Mouse (Mus musculus) embryonic facial prominence, embryonic 10.5 days (tissue): ENCODE results near the gene Tm2d1. TPM values are rescaled to one million over a fixed set of nuclear protein-coding genes. Genes with fewer than 3 reads are reported as not detected.
"Not testable (repeated sequence)": the region's sequence is repeated elsewhere in the genome, so short reads cannot be mapped to it uniquely, and the experiment has no call there.

Experiments
- DNase-seq: peaks from one replicate; pipeline ENCODE4 v3.0.0-alpha.2; 2017; ENCODE audit warnings: low spot score
- H3K27ac ChIP-seq: fragments of 300-500 bp; sonication (generic); replicated peaks from 2 replicates; pipeline ENCODE4 v1.5.1; 2016; ENCODE audit warnings: mild to moderate bottlenecking
- H3K27me3 ChIP-seq: fragments of 300-500 bp; sonication (generic); replicated peaks from 2 replicates; pipeline ENCODE4 v1.6.1; 2016; ENCODE audit warnings: low read depth, mild to moderate bottlenecking; ENCODE audit not compliant: poor library complexity, severe bottlenecking
- H3K36me3 ChIP-seq: fragments of 300-500 bp; sonication (generic); replicated peaks from 2 replicates; pipeline ENCODE4 v1.6.1; 2016; ENCODE audit warnings: mild to moderate bottlenecking, moderate library complexity
- H3K4me1 ChIP-seq: fragments of 300-500 bp; sonication (generic); 2 replicates; pipeline ENCODE4 v1.6.1; 2016
- H3K4me3 ChIP-seq: fragments of 300-500 bp; sonication (generic); 2 replicates; pipeline ENCODE4 v1.5.1; 2016; ENCODE audit warnings: mild to moderate bottlenecking, moderate library complexity
- H3K9me3 ChIP-seq: fragments of 300-500 bp; sonication (generic); 2 replicates; pipeline ENCODE4 v1.6.1; 2016; ENCODE audit warnings: mild to moderate bottlenecking
- WGBS: fragments of 180-500 bp; shearing (Covaris S2); methylation state at CpG from one replicate; pipeline ENCODE4 v1.1.7; 2016; 5-methylcytosine and 5-hydroxymethylcytosine counted together
- polyA plus RNA-seq: library from polyadenylated mRNA; unstranded; fragments of >200 nt; fragmentation: Nextera tagmentation; extraction: Ambion mirVana; gene quantifications from 2 replicates; pipeline ENCODE4 v1.2.1, GENCODE M21; 2016

Gene Tm2d1
- 70.4 and 73.0 TPM in 2 replicates for polyA plus RNA-seq

DNA sequence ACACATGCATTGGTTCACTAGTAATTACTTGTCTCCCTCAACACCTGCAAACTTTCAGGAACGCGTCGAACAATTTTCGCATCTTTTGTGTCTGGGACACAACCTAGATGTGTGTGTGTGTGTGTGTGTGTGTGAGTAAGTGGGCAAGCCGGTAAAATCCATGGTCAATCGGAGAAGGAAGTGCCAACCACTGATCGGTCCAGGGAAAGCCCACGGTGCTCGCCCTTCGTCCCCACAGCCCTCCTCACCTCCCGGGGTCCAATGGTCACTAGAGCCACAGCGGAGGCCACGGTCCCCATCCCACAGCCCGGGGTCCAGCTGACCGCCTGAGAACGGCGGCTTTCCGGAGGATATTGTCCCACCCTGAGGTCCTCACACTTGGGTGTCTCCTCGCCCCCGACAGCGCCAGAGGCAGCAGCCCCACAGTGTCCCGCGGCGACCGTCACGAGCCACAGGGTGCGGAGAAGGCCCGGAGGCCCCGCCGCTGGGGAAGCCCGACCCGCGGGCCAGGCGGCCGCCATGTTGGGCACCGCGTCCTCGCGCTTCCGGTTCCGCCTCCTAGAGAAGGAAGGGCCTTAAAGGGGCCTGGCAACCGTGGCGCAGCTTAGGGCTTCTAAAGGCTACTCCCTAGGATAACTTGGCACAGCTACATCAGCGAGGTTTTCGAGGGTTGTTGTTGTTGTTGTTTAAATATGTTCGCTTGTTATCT, at the start of gene Tm2d1:
Gene Tm2d1, minus strand, starts transcription at position 591 of the 709 bp plus-strand sequence.
- peak; percentile 89 for DNase-seq
- peak within 1 kb of the TSS; percentile 98 for H3K27ac ChIP-seq
- H3K27me3 ChIP-seq: 0 out of 2 replicates have a peak, but pooled peaks cover 4% of the 10 kb centered on the region
- peaks cover 16% of the 10 kb centered on the region for H3K36me3 ChIP-seq
- peak within 1 kb of the TSS; percentile 95 for H3K4me3 ChIP-seq
- H3K4me1 ChIP-seq: peaks cover 10% of the 10 kb centered on the region
- no peaks in the 10 kb centered on the region for H3K9me3 ChIP-seq
- WGBS: under 1% methylated on average over 46 of the region's 46 CpGs

- H3K27me3 ChIP-seq: no peaks in the 10 kb centered on the region
- no peak overlapping the region for H3K27ac ChIP-seq
- no peaks in the 10 kb centered on the region for H3K4me1 ChIP-seq
- no peaks in the 10 kb centered on the region for H3K9me3 ChIP-seq
- H3K4me3 ChIP-seq: no peak overlapping the region
- H3K36me3 ChIP-seq: peaks cover 18% of the 10 kb centered on the region; the same call in 1 of the 2 replicates
- no peak for DNase-seq
- WGBS: 91% methylated on average over 8 of the region's 8 CpGs
These were observed 45.3 kb upstream of the Tm2d1 start for GRCm38 (mm10) chr4:98428371-98428770.

- DNase-seq, H3K27ac ChIP-seq, H3K27me3 ChIP-seq, H3K9me3 ChIP-seq, H3K4me3 ChIP-seq, H3K4me1 ChIP-seq: not testable (repeated sequence)
- 95% methylated on average over 8 of the region's 8 CpGs for WGBS
- H3K36me3 ChIP-seq: peaks cover 23% of the 10 kb centered on the region
These were observed 32.0 kb upstream of the Tm2d1 start for GRCm38 (mm10) chr4:98415150-98415549.

GRCm38 (mm10) chr4:98408455-98408854, 25.3 kb upstream of the Tm2d1 start:
- no peaks in the 10 kb centered on the region for H3K4me1 ChIP-seq
- no peaks in the 10 kb centered on the region for H3K27me3 ChIP-seq
- H3K36me3 ChIP-seq: peaks cover 14% of the 10 kb centered on the region
- H3K4me3 ChIP-seq: no peak overlapping the region
- DNase-seq: no peak
- no peaks in the 10 kb centered on the region for H3K9me3 ChIP-seq
- WGBS: 93% methylated on average over 4 of the region's 4 CpGs
- H3K27ac ChIP-seq: no peak overlapping the region

- 88% methylated on average over 6 of the region's 6 CpGs for WGBS
- Histone ChIP-seq H3K27me3 (no peaks in the 10 kb centered on the region), H3K4me3 (no peak overlapping the region), H3K27ac (no peak overlapping the region), H3K36me3 (no peaks in the 10 kb centered on the region), H3K9me3 (no peaks in the 10 kb centered on the region), H3K4me1 (no peaks in the 10 kb centered on the region)
- no peak for DNase-seq
These were observed 21.3 kb upstream of the Tm2d1 start for GRCm38 (mm10) chr4:98404412-98404811.

DNA sequence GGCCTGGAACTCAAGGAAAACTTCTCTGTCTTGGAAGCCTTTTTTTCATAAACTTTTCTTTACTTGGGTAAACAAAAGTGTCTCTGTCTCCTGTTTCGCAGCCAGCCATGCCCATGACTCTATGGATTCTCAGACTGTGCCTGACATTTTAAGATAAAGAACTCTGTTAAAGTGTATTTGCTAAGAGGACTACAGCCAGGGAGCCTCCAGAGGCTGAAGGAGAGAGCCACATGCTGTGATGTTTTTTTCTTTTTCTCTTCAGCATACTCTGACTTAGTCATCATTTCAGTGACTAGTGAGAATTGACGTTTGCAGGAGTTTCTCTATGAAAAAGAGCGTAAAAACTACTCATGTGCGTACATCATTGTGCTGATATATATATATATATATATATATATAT, 20.4 kb upstream of the Tm2d1 start:
- no peak for DNase-seq
- Histone ChIP-seq H3K27ac (no peak overlapping the region), H3K27me3 (no peaks in the 10 kb centered on the region), H3K4me3 (no peak overlapping the region), H3K36me3 (no peaks in the 10 kb centered on the region), H3K4me1 (no peaks in the 10 kb centered on the region), H3K9me3 (no peaks in the 10 kb centered on the region)
- 82% methylated on average over 4 of the region's 4 CpGs for WGBS

DNA sequence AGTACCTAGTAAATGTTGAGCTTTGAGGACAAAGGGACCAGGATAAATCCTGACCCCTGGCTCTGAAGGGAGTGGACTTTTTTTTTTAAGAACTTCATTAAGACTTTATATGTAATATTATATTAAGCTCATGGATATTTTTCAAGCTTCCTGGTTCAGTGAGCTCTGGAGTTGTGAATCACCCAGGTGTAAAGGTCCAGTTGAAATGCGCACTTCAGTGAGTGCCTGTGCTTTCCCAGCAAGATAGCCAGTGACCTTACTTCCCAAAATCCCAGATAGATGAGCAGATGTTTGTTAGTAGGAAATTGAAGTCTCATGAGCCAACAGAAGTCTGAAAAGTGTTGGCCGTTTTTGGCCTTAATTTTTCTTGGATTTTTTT, 18.5 kb upstream of the Tm2d1 start:
- Histone ChIP-seq H3K9me3 (no peaks in the 10 kb centered on the region), H3K27me3 (no peaks in the 10 kb centered on the region), H3K4me3 (no peak overlapping the region), H3K27ac (no peak overlapping the region), H3K4me1 (no peaks in the 10 kb centered on the region), H3K36me3 (no peaks in the 10 kb centered on the region)
- WGBS: 68% methylated on average over 2 of the region's 2 CpGs
- no peak for DNase-seq

GRCm38 (mm10) chr4:98400926-98401583, 17.9 kb upstream of the Tm2d1 start:
- Histone ChIP-seq H3K4me3 (no peak overlapping the region), H3K9me3 (no peaks in the 10 kb centered on the region), H3K27ac (no peak overlapping the region), H3K4me1 (peaks cover 3% of the 10 kb centered on the region; the same call in 1 of the 2 replicates), H3K27me3 (no peaks in the 10 kb centered on the region), H3K36me3 (no peaks in the 10 kb centered on the region)
- no peak for DNase-seq
- 46% methylated on average over 6 of the region's 6 CpGs for WGBS

- WGBS: 1% methylated on average over 73 of the region's 73 CpGs
- Histone ChIP-seq H3K27me3 (no peaks in the 10 kb centered on the region), H3K36me3 (no peaks in the 10 kb centered on the region), H3K4me3 (peak within 1 kb of the TSS; percentile 92), H3K4me1 (peaks cover 11% of the 10 kb centered on the region; the same call in 1 of the 2 replicates), H3K9me3 (no peaks in the 10 kb centered on the region), H3K27ac (peak within 1 kb of the TSS; percentile 96)
- DNase-seq: peak; percentile 75
These were observed 12.8 kb upstream of the Tm2d1 start, which contains the start of gene Patj for GRCm38 (mm10) chr4:98395690-98396437. Gene Patj, plus strand, starts transcription at chr4:98395785.

- H3K36me3 ChIP-seq: no peaks in the 10 kb centered on the region
These were observed 12.2 kb upstream of the Tm2d1 start for GRCm38 (mm10) chr4:98395346-98395689.

GRCm38 (mm10) chr4:98385036-98385435, 1.9 kb upstream of the Tm2d1 start:
- Histone ChIP-seq H3K4me3 (no peak overlapping the region), H3K4me1 (peaks cover 10% of the 10 kb centered on the region), H3K9me3 (no peaks in the 10 kb centered on the region), H3K27ac (no peak overlapping the region), H3K27me3 (0 out of 2 replicates have a peak, but pooled peaks cover 4% of the 10 kb centered on the region), H3K36me3 (no peaks in the 10 kb centered on the region)
- WGBS: 66% methylated on average over 5 of the region's 5 CpGs
- no peak for DNase-seq

More at GRCm38 (mm10) chr4:98395346-98395689, 12.2 kb upstream of the Tm2d1 start:
- 4% methylated on average over 7 of the region's 7 CpGs for WGBS
- Histone ChIP-seq H3K27ac (peak overlapping the region; percentile 96), H3K4me1 (peaks cover 11% of the 10 kb centered on the region; the same call in 1 of the 2 replicates), H3K27me3 (no peaks in the 10 kb centered on the region), H3K9me3 (no peaks in the 10 kb centered on the region), H3K4me3 (peak overlapping the region; percentile 92)
- DNase-seq: no peak

GRCm38 (mm10) chr4:98376943-98377342, 6.2 kb downstream of the Tm2d1 start:
- no peak for DNase-seq
- H3K27ac ChIP-seq: no peak overlapping the region
- H3K4me1 ChIP-seq: peaks cover 5% of the 10 kb centered on the region
- H3K36me3 ChIP-seq: peaks cover 28% of the 10 kb centered on the region
- no peaks in the 10 kb centered on the region for H3K27me3 ChIP-seq
- no peaks in the 10 kb centered on the region for H3K9me3 ChIP-seq
- H3K4me3 ChIP-seq: no peak overlapping the region
- WGBS: 93% methylated on average over 2 of the region's 2 CpGs
